Mouse (Mus musculus): ENCODE results near the gene Gamt. TPM values are rescaled to one million over a fixed set of nuclear protein-coding genes. Genes with fewer than 3 reads are reported as not detected.

Gamt gene
- polyA plus RNA-seq, 1 experiment from 2014 or later, result 38.3 TPM

Other genes with a start within 250 kb of the Gamt start
- 8.4 and 9.0 TPM in 2 replicates for gene Arhgap45, start 244.4 kb downstream of the Gamt start, polyA plus RNA-seq (2016; fragmentation: Nextera tagmentation; extraction: Ambion mirVana)
- gene Polr2e, start 221.2 kb downstream of the Gamt start, polyA plus RNA-seq (2016; fragmentation: Nextera tagmentation; extraction: Ambion mirVana), result 261 and 268 TPM in 2 replicates
- 681 and 705 TPM in 2 replicates for gene Gpx4, start 213.8 kb downstream of the Gamt start, polyA plus RNA-seq (2016; fragmentation: Nextera tagmentation; extraction: Ambion mirVana)
- 16.8 and 17.2 TPM in 2 replicates for gene Sbno2, start 155.4 kb downstream of the Gamt start, polyA plus RNA-seq (2016; fragmentation: Nextera tagmentation; extraction: Ambion mirVana)
- gene Stk11, start 145.2 kb downstream of the Gamt start, polyA plus RNA-seq (2016; fragmentation: Nextera tagmentation; extraction: Ambion mirVana), result 18.5 and 21.1 TPM in 2 replicates
- 484 and 504 TPM in 2 replicates for gene Atp5d, start 122.4 kb downstream of the Gamt start, polyA plus RNA-seq (2016; fragmentation: Nextera tagmentation; extraction: Ambion mirVana)
- 7.1 and 15.0 TPM in 2 replicates for gene Cbarp, start 120.2 kb downstream of the Gamt start, polyA plus RNA-seq (2016; fragmentation: Nextera tagmentation; extraction: Ambion mirVana)
- 22.3 and 24.6 TPM in 2 replicates for gene Midn, start 112.7 kb downstream of the Gamt start, polyA plus RNA-seq (2016; fragmentation: Nextera tagmentation; extraction: Ambion mirVana)
- gene Cirbp, start 95.0 kb downstream of the Gamt start, polyA plus RNA-seq (2016; fragmentation: Nextera tagmentation; extraction: Ambion mirVana), result 95.3 and 153 TPM in 2 replicates
- 12.9 and 14.4 TPM in 2 replicates for gene 1600002K03Rik, start 88.1 kb downstream of the Gamt start, polyA plus RNA-seq (2016; fragmentation: Nextera tagmentation; extraction: Ambion mirVana)
- 41.3 and 43.7 TPM in 2 replicates for gene Efna2, start 81.5 kb downstream of the Gamt start, polyA plus RNA-seq (2016; fragmentation: Nextera tagmentation; extraction: Ambion mirVana)
- gene Mum1, start 34.6 kb downstream of the Gamt start, polyA plus RNA-seq (2016; fragmentation: Nextera tagmentation; extraction: Ambion mirVana), result 63.6 and 102 TPM in 2 replicates
- gene Ndufs7, start 11.9 kb downstream of the Gamt start, polyA plus RNA-seq (2016; fragmentation: Nextera tagmentation; extraction: Ambion mirVana), result 303 and 313 TPM in 2 replicates
- 51.0 and 51.2 TPM in 2 replicates for gene Dazap1, start 474 bp upstream of the Gamt start, polyA plus RNA-seq (2016; fragmentation: Nextera tagmentation; extraction: Ambion mirVana)
- 971 and 1,039 TPM in 2 replicates for gene Rps15, start 31.4 kb upstream of the Gamt start, polyA plus RNA-seq (2016; fragmentation: Nextera tagmentation; extraction: Ambion mirVana)
- 30.4 and 86.1 TPM in 2 replicates for gene Apc2, start 35.0 kb upstream of the Gamt start, polyA plus RNA-seq (2016; fragmentation: Nextera tagmentation; extraction: Ambion mirVana)
- gene 2310011J03Rik, start 59.5 kb upstream of the Gamt start, polyA plus RNA-seq (2016; fragmentation: Nextera tagmentation; extraction: Ambion mirVana), result 55.6 and 60.9 TPM in 2 replicates
- 3.3 and 3.9 TPM in 2 replicates for gene Pcsk4, start 68.5 kb upstream of the Gamt start, polyA plus RNA-seq (2016; fragmentation: Nextera tagmentation; extraction: Ambion mirVana)
- 7.2 and 11.2 TPM in 2 replicates for gene Reep6, start 68.9 kb upstream of the Gamt start, polyA plus RNA-seq (2016; fragmentation: Nextera tagmentation; extraction: Ambion mirVana)
- gene Adamtsl5, start 87.4 kb upstream of the Gamt start, polyA plus RNA-seq (2016; fragmentation: Nextera tagmentation; extraction: Ambion mirVana), result 0.45 and 1.3 TPM in 2 replicates
- gene Plk5, start 95.4 kb upstream of the Gamt start, polyA plus RNA-seq (2016; fragmentation: Nextera tagmentation; extraction: Ambion mirVana), result 0.22 and 0.44 TPM in 2 replicates
- 7.2 and 8.8 TPM in 2 replicates for gene Mex3d, start 126.6 kb upstream of the Gamt start, polyA plus RNA-seq (2016; fragmentation: Nextera tagmentation; extraction: Ambion mirVana)
- 341 and 365 TPM in 2 replicates for gene Mbd3, start 138.5 kb upstream of the Gamt start, polyA plus RNA-seq (2016; fragmentation: Nextera tagmentation; extraction: Ambion mirVana)
- 648 and 654 TPM in 2 replicates for gene Uqcr11, start 145.8 kb upstream of the Gamt start, polyA plus RNA-seq (2016; fragmentation: Nextera tagmentation; extraction: Ambion mirVana)
- gene Tcf3, start 172.6 kb upstream of the Gamt start, polyA plus RNA-seq (2016; fragmentation: Nextera tagmentation; extraction: Ambion mirVana), result 191 and 198 TPM in 2 replicates
- 1.1 and 2.0 TPM in 2 replicates for gene Onecut3, start 233.8 kb upstream of the Gamt start, polyA plus RNA-seq (2016; fragmentation: Nextera tagmentation; extraction: Ambion mirVana)

Data from hindbrain, embryonic 10.5 days (tissue).